Mouse (Mus musculus): ENCODE results near the gene Kpna2. TPM values are rescaled to one million over a fixed set of nuclear protein-coding genes. Genes with fewer than 3 reads are reported as not detected.

Kpna2 gene
- total RNA-seq (2023): 100 to 1,000 TPM; 134 to 140 TPM

DNA sequence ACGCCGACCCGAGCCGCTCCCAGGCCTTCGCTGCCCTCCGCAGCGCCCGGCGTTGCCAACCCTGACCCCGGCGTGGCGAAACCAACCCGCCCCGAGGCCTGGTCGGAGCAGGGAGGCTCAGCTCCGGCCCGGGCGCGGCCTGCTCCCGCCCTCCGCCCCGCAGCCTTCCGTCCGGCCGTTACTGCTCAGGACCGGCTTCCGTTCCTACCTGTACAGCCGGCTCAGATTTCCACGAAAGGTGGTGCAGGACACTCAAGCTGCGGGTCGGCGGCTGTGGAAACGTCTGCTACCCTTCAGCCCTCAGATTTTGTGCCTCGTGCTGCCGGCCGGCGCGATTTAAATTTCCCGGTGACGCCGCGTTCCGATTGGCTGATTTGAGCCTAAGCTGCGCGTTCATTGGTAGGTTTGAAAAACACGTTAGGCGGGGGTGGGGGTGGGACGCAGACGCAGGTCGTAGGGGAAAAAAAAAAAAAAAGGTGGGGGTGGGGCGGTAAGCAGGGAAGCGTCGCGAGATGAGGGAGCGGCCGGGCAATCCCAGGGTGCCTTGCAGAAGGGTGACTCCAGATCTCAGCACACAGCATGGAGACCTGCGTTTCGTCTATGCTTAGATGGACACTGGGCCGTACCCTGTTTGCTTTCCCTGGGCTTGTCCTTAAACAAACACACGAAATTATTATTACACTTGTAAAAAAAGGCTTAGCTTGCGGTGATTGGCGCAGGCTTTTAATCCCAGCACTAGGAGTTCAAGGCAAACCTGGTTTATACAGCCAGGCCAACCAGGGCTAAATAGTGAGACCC is at the start of gene Kpna2:
Kpna2 (minus strand) TSS at position 391 of the 798 bp plus-strand sequence.

GRCm38 (mm10) chr11:107025411-107026321 is 26.3 kb upstream of the Kpna2 start, which contains the start of gene 1810010H24Rik:
1810010H24Rik (plus strand) TSS chr11:107025681.

Other genes with a start within 250 kb of the Kpna2 start
- gene Pecam1, start 248.9 kb downstream of the Kpna2 start, total RNA-seq (2023): 1 to 10 TPM; 8.9 to 9.5 TPM
- 100 to 1,000 TPM in 1 of 2 experiments, 10 to 100 TPM in 1; 97.5 to 106 TPM for gene Milr1, start 248.3 kb downstream of the Kpna2 start, total RNA-seq (2023)
- 10 to 100 TPM; 23.9 to 42.3 TPM for gene Polg2, start 220.0 kb downstream of the Kpna2 start, total RNA-seq (2023)
- gene Ddx5, start 210.4 kb downstream of the Kpna2 start, total RNA-seq (2023): 1,000 to 10,000 TPM; 1,714 to 1,967 TPM
- gene Cep95, start 210.3 kb downstream of the Kpna2 start, total RNA-seq (2023): 10 to 100 TPM; 16.8 to 18.4 TPM
- 10 to 100 TPM; 29.0 to 35.0 TPM for gene Smurf2, start 78.8 kb downstream of the Kpna2 start, total RNA-seq (2023)
- under 1 TPM; 0.46 to 0.64 TPM for gene 1810010H24Rik, start 26.1 kb upstream of the Kpna2 start, total RNA-seq (2023)
- gene Bptf, start 132.6 kb upstream of the Kpna2 start, total RNA-seq (2023): 10 to 100 TPM; 51.3 to 56.5 TPM
- gene Nol11, start 189.8 kb upstream of the Kpna2 start, total RNA-seq (2023): 10 to 100 TPM; 11.4 to 11.6 TPM

Data from neutrophil, adult 83 days (primary cell).